Mouse (Mus musculus) bone marrow macrophage, adult 2 months (primary cell): ENCODE measurements around the gene Kif14.

Source experiments
- CTCF ChIP-seq: IDR thresholded peaks from 2 replicates; pipeline ENCODE4 v1.5.1; 2012; ENCODE audit warnings: low read depth, mild to moderate bottlenecking, low read length, moderate library complexity
- POLR2A ChIP-seq: IDR thresholded peaks from 2 replicates; pipeline ENCODE4 v1.6.1; 2012; ENCODE audit warnings: mild to moderate bottlenecking, low read depth, low read length, borderline replicate concordance

- TF ChIP-seq CTCF (no peak), POLR2A (no peak)
These were observed 3.7 kb upstream of the Kif14 start for GRCm38 (mm10) chr1:136462443-136462842.
